21 mouse cellular contexts compared by ENCODE assay signal in genomic region chr11:66442631-66443030, GRCm38 (mm10).
DNase-seq lines count a peak whose midpoint lies in the region; ATAC-seq lines count a peak whose summit lies in the region.
"Had no signal": no experiment of that assay in that cellular context is flagged by ENCODE, and none has a peak within 500 bp of the region (broad histone marks: within the 10 kb centered on the region; RNA-seq: fewer than 3 reads in every experiment).

No protein-coding gene starts in this region.

- H3K27me3 ChIP-seq in hindbrain, embryonic 11.5 days (ENCODE audit: control insufficient read depth, insufficient read depth, low read length), result no peaks in the 10 kb centered on the region
- no peaks in the 10 kb centered on the region for H3K27me3 ChIP-seq in hindbrain, embryonic 12.5 days
- H3K27me3 ChIP-seq: heart, embryonic 15.5 days; hindbrain, embryonic 13.5 days; intestine, embryonic 15.5 days had no signal

- 7% methylated on average over 5 of the region's 5 CpGs for WGBS in hindbrain, embryonic 11.5 days
- WGBS in hindbrain, embryonic 12.5 days, result 9% methylated on average over 5 of the region's 5 CpGs

- H3K4me1 ChIP-seq in hindbrain, embryonic 11.5 days (replicated peaks; ENCODE audit: control insufficient read depth, insufficient read depth, low read length), result no peaks in the 10 kb centered on the region
- H3K4me1 ChIP-seq in hindbrain, embryonic 12.5 days, result no peaks in the 10 kb centered on the region
- H3K4me1 ChIP-seq: heart, embryonic 15.5 days; hindbrain, embryonic 13.5 days; intestine, embryonic 15.5 days had no signal

- peak; percentile 32 for DNase-seq in embryo, embryonic 11 days
- DNase-seq in embryo, embryonic 9.5 days (ENCODE audit: extremely low spot score), result no peak
- peak; percentile 31 for DNase-seq in hindbrain, embryonic 11.5 days (ENCODE audit: low spot score)
- peak; percentile 43 for DNase-seq in NIH3T3 (ENCODE audit: low read depth)
- DNase-seq in retina, embryonic 14.5 days (ENCODE audit: low spot score), result peak; percentile 16
- no peak for DNase-seq in adrenal gland, adult (ENCODE audit: inconsistent age in 2 of 2, low spot score in 1 of 2)
- DNase-seq in spleen, postnatal 14 days (ENCODE audit: low spot score in 2 of 2), result no peak
- DNase-seq: adrenal gland, adult 8-10 months; cerebellum, adult 18-20 months; cerebellum, adult 9-11 months; cerebellum, postnatal 36 days; forebrain, postnatal 0 days; gastrocnemius, postnatal 14 days; heart, adult 2 months; heart, postnatal 14 days; kidney, adult 18-20 months had no signal

- no peaks in the 10 kb centered on the region for H3K36me3 ChIP-seq in hindbrain, embryonic 11.5 days (ENCODE audit: control insufficient read depth, insufficient read depth, low read length)
- H3K36me3 ChIP-seq in hindbrain, embryonic 12.5 days, result no peaks in the 10 kb centered on the region
- H3K36me3 ChIP-seq: heart, embryonic 15.5 days; hindbrain, embryonic 13.5 days; intestine, embryonic 15.5 days had no signal

- no peak overlapping the region for H3K9ac ChIP-seq in hindbrain, embryonic 11.5 days (ENCODE audit: low read depth, low read length)
- H3K9ac ChIP-seq in hindbrain, embryonic 12.5 days, result no peak overlapping the region
- H3K9ac ChIP-seq: forebrain, postnatal 0 days; heart, embryonic 15.5 days; hindbrain, embryonic 13.5 days; intestine, embryonic 15.5 days had no signal

- H3K27ac ChIP-seq in hindbrain, embryonic 11.5 days (ENCODE audit: low read depth, low read length), result no peak overlapping the region
- no peak overlapping the region for H3K27ac ChIP-seq in hindbrain, embryonic 12.5 days
- H3K27ac ChIP-seq: heart, adult 2 months; heart, embryonic 15.5 days; hindbrain, embryonic 13.5 days; intestine, embryonic 15.5 days had no signal

- no peaks in the 10 kb centered on the region for H3K9me3 ChIP-seq in hindbrain, embryonic 11.5 days (ENCODE audit: control insufficient read depth, low read length)
- no peaks in the 10 kb centered on the region for H3K9me3 ChIP-seq in hindbrain, embryonic 12.5 days (replicated peaks)
- H3K9me3 ChIP-seq: heart, embryonic 15.5 days; hindbrain, embryonic 13.5 days; intestine, embryonic 15.5 days had no signal

- H3K4me3 ChIP-seq in hindbrain, embryonic 11.5 days (ENCODE audit: low read depth, low read length), result no peak overlapping the region
- H3K4me3 ChIP-seq in hindbrain, embryonic 12.5 days, result no peak overlapping the region
- H3K4me3 ChIP-seq: heart, adult 2 months; heart, embryonic 15.5 days; hindbrain, embryonic 13.5 days; intestine, embryonic 15.5 days had no signal

- ATAC-seq in hindbrain, embryonic 11.5 days (ENCODE audit: low FRiP score), result no peak
- no peak for ATAC-seq in hindbrain, embryonic 12.5 days (ENCODE audit: low FRiP score)
- ATAC-seq: forebrain, postnatal 0 days; intestine, embryonic 15.5 days had no signal

- no peak overlapping the region for H3K4me2 ChIP-seq in hindbrain, embryonic 11.5 days (replicated peaks; ENCODE audit: low read depth, low read length)
- no peak overlapping the region for H3K4me2 ChIP-seq in hindbrain, embryonic 12.5 days (replicated peaks)
- H3K4me2 ChIP-seq: heart, embryonic 11.5 days; heart, embryonic 15.5 days; hindbrain, embryonic 13.5 days; intestine, embryonic 15.5 days had no signal

Comparison
In these comparisons a context has a peak if more than half of its experiments do, and no peak if none do; other contexts are left out.
1. DNase-seq: peak in embryo, embryonic 11 days (single experiment), hindbrain, embryonic 11.5 days (single experiment), NIH3T3 (single experiment) and retina, embryonic 14.5 days (single experiment); none in embryo, embryonic 9.5 days (single experiment), adrenal gland, adult (0 of 2) and spleen, postnatal 14 days (0 of 2).